Mouse (Mus musculus): Measurements from ENCODE around the gene Spi1.

GRCm38 (mm10) chr2:91085494-91086391, 3.6 kb downstream of the Spi1 start:
- TF ChIP-seq CTCF (conservative IDR thresholded peaks at IDR 0.05; ENCODE audit: low read length): no peak
- TF ChIP-seq NANOG (IDR thresholded peaks at IDR 0.05; ENCODE audit: borderline replicate concordance, low read length): no peak
